Mouse (Mus musculus): ENCODE data around the gene Tmem200b. TPM values are rescaled to one million over a fixed set of nuclear protein-coding genes. Genes with fewer than 3 reads are reported as not detected.

Gene Tmem200b
- polyA plus RNA-seq, 1 experiment from 2014 or later = 1.2 TPM

DNA sequence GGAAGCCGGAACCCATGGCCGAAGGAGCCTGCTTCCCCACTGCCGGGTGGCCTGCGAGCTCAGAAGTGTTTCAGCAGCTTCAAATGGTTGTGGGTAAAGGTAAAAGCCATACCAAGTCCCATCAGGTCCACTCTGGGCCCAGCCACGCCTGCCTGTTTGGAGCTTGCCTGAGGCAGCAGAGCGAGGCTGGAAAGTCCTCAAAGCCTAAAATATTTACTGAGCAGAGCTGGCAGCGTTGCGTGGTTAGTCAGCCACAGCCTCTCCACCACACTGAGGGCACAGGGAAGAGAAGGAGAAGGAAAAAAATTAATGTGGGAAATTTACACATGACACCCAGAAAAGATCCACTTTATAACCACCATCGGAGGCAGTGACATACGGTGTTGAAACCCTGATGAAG lies 8.0 kb upstream of the Tmem200b start:
- Histone ChIP-seq H3K4me3 (replicated peaks) (no peak overlapping the region), H3K4me1 (peaks cover 34% of the 10 kb centered on the region), H3K27ac (no peak overlapping the region), H3K4me2 (no peak overlapping the region), H3K9me3 (no peaks in the 10 kb centered on the region), H3K36me3 (no peaks in the 10 kb centered on the region), H3K9ac (no peak overlapping the region), H3K27me3 (replicated peaks) (peaks cover 39% of the 10 kb centered on the region)
- WGBS = 58% methylated on average over 10 of the region's 10 CpGs
- ATAC-seq (ENCODE audit: insufficient read depth, low FRiP score, low read depth) = no peak

DNA sequence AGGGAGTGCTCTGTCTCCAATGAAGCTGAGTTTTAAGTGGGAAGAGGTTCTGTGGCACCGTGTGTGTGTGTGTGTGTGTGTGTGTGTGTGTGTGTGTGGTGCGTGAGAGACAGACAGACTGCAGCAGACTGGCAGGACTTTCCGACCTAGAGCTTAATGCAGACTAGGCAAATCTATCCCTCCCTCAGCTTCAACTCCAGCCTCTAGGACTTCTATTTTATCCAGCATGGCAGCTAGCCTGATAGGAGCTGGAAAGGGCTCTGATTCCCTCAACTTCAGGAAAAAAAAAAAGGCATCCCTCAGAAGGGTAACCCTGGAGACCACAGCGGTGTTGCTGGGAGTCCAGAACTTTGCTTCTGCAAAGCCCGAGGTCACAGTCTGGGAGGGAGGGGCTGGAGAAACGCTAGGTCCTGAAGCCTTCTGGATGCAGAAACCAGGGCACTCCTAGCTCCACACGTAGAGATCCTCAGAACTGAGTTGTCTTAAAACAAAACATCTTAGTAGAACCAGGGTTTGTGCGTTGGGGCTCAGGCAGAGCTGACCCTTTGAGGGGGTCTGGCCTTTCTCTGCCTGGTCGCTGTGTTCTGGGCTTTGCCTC lies 7.4 kb upstream of the Tmem200b start:
- no peak overlapping the region for H3K27ac ChIP-seq
- no peak overlapping the region for H3K4me3 ChIP-seq (replicated peaks)
- 23% methylated on average over 9 of the region's 9 CpGs for WGBS
- ATAC-seq (ENCODE audit: insufficient read depth, low FRiP score, low read depth) = no peak
- H3K4me2 ChIP-seq = no peak overlapping the region
- H3K9me3 ChIP-seq = no peaks in the 10 kb centered on the region
- peaks cover 41% of the 10 kb centered on the region for H3K4me1 ChIP-seq
- H3K27me3 ChIP-seq (replicated peaks) = peaks cover 39% of the 10 kb centered on the region
- no peak overlapping the region for H3K9ac ChIP-seq
- H3K36me3 ChIP-seq = no peaks in the 10 kb centered on the region

DNA sequence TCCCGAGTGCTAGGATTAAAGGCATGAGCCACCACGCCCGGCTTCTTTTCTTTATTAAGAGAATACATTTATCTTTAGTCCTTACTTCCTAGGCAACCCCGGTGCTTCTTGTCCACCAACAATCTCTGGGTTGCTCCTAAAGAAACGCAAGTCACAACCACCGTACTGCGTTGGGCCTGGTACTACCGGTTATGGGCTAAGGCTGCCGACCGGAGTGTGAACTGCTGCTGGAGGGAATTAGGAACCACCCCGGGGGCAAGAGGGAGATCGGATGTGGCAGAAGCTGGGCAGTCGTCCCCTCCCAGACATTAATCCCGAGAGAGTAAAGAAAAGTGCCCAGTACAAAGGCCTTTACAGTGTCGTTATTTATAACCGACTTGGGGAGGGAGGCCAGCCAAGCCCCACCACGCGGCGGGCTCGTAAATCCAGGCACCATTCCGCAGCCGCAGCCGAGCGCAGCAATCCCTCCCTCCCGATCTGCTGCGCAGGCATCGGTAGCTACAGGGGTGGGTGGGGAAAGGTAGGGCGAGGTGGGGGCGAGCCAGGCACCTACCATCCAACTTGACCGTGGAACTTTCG lies 6.6 kb upstream of the Tmem200b start:
- peak overlapping the region; percentile 55 for H3K4me2 ChIP-seq
- H3K4me1 ChIP-seq = peaks cover 48% of the 10 kb centered on the region
- H3K36me3 ChIP-seq = no peaks in the 10 kb centered on the region
- no peak overlapping the region for H3K27ac ChIP-seq
- H3K27me3 ChIP-seq (replicated peaks) = peaks cover 42% of the 10 kb centered on the region
- H3K4me3 ChIP-seq (replicated peaks) = peak overlapping the region; percentile 23
- no peak for ATAC-seq (ENCODE audit: insufficient read depth, low FRiP score, low read depth)
- H3K9ac ChIP-seq = peak overlapping the region; percentile 9; the same call in 1 of the 2 replicates
- 5% methylated on average over 31 of the region's 31 CpGs for WGBS
- no peaks in the 10 kb centered on the region for H3K9me3 ChIP-seq

DNA sequence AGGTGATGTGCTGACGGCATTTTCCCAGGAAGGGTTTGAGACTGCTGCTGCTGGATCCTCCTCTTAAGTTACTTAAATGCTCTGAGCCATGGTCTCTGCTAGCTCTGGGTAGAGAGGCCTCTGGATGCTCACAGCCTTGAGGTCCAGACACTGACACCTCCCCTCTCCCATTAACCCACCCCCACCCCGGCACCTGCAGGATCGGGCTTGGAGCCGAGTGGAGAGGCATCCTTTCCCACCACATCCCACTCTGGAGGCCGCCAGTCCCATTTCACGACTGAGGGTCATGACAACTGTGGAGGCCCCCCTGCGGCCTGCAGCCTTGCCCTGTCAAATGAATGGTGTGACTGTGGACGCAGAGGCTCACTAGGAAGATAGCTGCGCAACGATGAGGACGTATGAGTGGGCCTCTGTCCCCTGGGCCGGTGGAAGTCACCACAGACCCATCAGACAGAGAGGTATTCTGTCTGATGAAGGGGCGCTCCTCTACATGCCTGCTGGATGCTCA lies 5.7 kb upstream of the Tmem200b start:
- Histone ChIP-seq H3K36me3 (no peaks in the 10 kb centered on the region), H3K4me3 (replicated peaks) (0 out of 2 replicates have a peak overlapping the region, but pooled peaks have one; percentile 23), H3K9me3 (no peaks in the 10 kb centered on the region), H3K4me1 (peaks cover 46% of the 10 kb centered on the region), H3K27ac (no peak overlapping the region), H3K9ac (no peak overlapping the region), H3K4me2 (peak overlapping the region; percentile 55; the same call in 1 of the 2 replicates), H3K27me3 (replicated peaks) (peaks cover 45% of the 10 kb centered on the region)
- 33% methylated on average over 13 of the region's 13 CpGs for WGBS
- no peak for ATAC-seq (ENCODE audit: insufficient read depth, low FRiP score, low read depth)

DNA sequence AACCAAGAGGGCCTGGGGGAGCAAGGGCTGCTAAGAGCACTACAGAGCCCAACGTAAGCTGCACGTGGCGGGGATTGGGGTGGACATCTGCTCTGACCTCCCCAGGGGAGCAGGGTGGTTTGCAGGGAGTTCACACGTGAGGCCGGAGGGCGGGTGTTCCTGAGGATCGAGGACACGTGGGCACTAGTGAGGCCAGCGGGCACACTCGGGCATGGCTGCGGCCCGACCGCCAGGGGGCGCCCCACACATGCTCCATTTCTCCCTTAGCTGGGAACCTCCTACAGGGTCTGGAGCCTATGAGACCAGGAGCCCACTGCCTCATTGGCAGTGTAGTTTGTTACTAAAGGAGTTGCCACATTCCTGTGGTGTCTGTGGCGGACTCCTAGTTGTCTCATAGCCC lies 5.1 kb upstream of the Tmem200b start:
- no peak overlapping the region for H3K9ac ChIP-seq

DNA sequence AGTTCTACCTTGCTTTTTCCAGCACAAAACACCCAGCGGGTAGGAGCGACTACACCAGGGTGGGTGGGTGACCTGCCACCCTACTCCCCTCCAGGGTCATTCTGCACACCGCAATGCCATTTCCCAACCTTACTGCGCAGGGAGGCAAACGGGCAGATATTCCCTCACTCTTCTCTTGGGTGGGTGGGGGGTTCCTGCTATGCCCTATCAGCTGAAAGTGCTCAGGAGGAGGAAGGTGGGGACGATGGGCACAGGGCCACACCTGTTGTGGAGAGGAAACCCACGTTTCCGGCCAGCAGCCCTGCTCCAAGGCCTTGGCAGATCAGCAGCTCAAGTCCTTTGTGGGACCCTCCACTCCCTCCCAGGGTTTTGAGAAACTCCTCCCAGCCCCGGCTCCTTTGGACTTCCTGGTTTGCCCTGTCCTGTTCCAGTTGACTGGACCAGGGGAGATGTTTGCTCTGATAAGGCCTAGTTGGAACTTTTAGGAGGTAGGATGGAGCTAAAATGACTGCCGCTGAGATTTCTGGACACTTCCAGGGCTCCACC lies 4.5 kb upstream of the Tmem200b start:
- no peak for ATAC-seq (ENCODE audit: insufficient read depth, low FRiP score, low read depth)
- Histone ChIP-seq H3K36me3 (no peaks in the 10 kb centered on the region), H3K4me2 (no peak overlapping the region), H3K4me3 (replicated peaks) (no peak overlapping the region), H3K4me1 (peaks cover 57% of the 10 kb centered on the region), H3K9ac (no peak overlapping the region), H3K9me3 (no peaks in the 10 kb centered on the region), H3K27me3 (replicated peaks) (peaks cover 53% of the 10 kb centered on the region), H3K27ac (no peak overlapping the region)
- WGBS = 69% methylated on average over 10 of the region's 10 CpGs

More for the DNA sequence above, 5.1 kb upstream of the Tmem200b start:
- Histone ChIP-seq H3K4me3 (replicated peaks) (no peak overlapping the region), H3K36me3 (no peaks in the 10 kb centered on the region), H3K4me2 (no peak overlapping the region), H3K27me3 (replicated peaks) (peaks cover 47% of the 10 kb centered on the region), H3K9me3 (no peaks in the 10 kb centered on the region), H3K4me1 (peaks cover 51% of the 10 kb centered on the region), H3K27ac (no peak overlapping the region)
- no peak for ATAC-seq (ENCODE audit: insufficient read depth, low FRiP score, low read depth)
- 9% methylated on average over 15 of the region's 15 CpGs for WGBS

DNA sequence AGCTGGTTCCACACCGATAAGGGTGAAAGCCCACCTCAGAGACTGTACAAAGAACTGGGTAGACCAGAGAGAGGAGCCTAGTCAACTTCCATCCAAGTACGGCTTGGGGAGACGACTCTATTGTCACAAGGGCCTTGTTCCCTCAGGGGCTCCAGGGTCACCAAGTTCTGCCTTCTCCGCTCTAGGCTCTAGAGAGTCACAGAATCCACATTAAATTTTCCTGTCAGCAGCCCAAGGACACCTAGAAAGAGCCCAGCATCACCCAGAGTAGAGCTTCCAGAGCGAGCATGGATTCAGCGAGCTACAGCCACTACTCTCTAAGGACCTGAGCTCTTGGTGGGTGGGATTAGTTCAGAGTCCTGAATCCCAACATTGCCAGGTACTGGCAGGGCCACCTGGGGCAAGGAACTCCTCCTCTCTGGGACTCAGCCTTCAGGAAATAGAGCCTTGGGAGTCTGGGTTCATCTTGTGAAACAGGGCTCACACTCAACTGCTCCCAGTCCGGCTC lies 3.5 kb upstream of the Tmem200b start:
- WGBS = 72% methylated on average over 7 of the region's 7 CpGs
- peaks cover 55% of the 10 kb centered on the region for H3K27me3 ChIP-seq (replicated peaks)
- no peak overlapping the region for H3K4me3 ChIP-seq (replicated peaks)
- peaks cover 59% of the 10 kb centered on the region for H3K4me1 ChIP-seq
- no peaks in the 10 kb centered on the region for H3K36me3 ChIP-seq
- H3K27ac ChIP-seq = no peak overlapping the region
- ATAC-seq (ENCODE audit: insufficient read depth, low FRiP score, low read depth) = no peak
- H3K4me2 ChIP-seq = no peak overlapping the region
- no peak overlapping the region for H3K9ac ChIP-seq
- H3K9me3 ChIP-seq = no peaks in the 10 kb centered on the region

DNA sequence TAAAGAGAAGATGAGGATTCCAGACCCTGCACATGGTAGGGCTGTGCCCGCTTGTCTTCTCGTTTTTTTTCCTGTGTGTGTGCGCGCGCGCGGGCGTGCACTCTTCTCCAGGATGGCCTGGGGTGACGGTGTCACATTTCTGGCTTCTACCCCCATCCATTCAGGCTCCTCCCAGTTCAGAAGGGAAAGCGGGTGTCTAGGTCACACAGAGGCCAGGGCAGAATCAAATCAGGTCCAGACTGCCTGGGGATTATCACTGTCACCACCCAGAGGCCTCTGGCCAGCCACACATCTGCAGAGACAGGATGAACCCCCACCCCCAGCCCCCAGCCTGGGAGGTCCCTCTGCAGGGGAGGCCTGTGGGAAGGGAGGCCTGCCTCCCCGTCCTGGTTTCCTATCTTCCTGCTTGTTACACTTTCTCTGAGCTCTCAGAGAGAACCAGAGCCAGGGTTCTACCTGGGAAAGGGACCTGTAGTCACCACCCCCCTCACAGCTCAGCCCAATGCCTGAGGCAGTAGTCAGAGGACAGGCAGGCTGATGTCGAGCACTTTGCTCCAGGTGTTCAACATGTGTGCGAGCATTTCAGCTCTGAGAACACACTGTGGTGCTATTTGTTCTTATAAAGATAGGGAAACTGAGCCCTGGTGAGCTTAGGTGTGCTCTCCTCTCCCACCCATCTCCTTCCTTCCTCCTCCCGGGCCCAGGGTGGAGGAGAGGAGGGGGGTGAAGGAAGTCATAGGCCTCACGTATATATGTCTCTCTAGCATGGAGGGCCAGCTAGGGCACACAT lies 2.7 kb upstream of the Tmem200b start:
- Histone ChIP-seq H3K27me3 (replicated peaks) (peaks cover 49% of the 10 kb centered on the region), H3K4me1 (peaks cover 57% of the 10 kb centered on the region), H3K27ac (peak overlapping the region; percentile 11; the same call in 1 of the 2 replicates), H3K36me3 (no peaks in the 10 kb centered on the region), H3K9ac (no peak overlapping the region), H3K4me2 (0 out of 2 replicates have a peak overlapping the region, but pooled peaks have one; percentile 21), H3K9me3 (no peaks in the 10 kb centered on the region), H3K4me3 (replicated peaks) (no peak overlapping the region)
- peak; percentile 15; the same call in 1 of the 2 replicates for ATAC-seq (ENCODE audit: insufficient read depth, low FRiP score, low read depth)
- WGBS = 19% methylated on average over 15 of the region's 15 CpGs

DNA sequence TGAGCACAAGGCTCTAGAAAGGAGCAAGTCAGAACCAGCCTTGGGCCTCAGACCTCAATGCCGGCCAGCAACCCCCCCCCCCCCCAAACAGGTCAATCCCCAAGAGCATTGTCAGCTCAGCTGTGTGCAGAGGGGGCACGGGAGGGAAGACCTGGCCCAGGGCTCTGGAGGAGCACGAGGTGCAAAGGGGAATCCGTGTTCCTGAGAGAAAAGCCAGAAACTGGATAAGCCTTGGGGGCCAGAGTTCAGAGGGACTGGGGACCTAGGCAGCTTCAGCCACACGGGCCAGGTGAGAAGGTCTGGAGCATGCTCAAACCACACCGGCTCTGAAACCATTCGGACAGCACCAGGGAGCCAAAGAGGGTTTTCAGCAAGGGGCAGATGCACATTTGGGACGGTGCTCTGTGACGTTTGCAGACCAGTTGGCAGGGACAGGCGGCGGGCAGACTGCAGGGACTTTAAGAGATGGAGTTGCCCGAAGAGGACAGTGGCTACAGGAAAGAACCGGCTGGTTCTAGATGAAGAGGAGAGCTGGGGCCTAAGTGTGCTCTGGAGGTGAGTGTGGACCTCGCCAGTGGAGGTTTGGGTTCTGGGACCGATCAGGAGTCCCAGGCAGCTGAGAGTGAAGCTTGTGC lies 1.9 kb upstream of the Tmem200b start:
- Histone ChIP-seq H3K9ac (no peak overlapping the region), H3K27ac (peak overlapping the region; percentile 2; the same call in 1 of the 2 replicates), H3K36me3 (no peaks in the 10 kb centered on the region), H3K4me2 (peak overlapping the region; percentile 93), H3K9me3 (no peaks in the 10 kb centered on the region), H3K4me1 (peaks cover 56% of the 10 kb centered on the region), H3K4me3 (replicated peaks) (peak overlapping the region; percentile 61), H3K27me3 (replicated peaks) (peaks cover 49% of the 10 kb centered on the region)
- 37% methylated on average over 15 of the region's 15 CpGs for WGBS
- no peak for ATAC-seq (ENCODE audit: insufficient read depth, low FRiP score, low read depth)

DNA sequence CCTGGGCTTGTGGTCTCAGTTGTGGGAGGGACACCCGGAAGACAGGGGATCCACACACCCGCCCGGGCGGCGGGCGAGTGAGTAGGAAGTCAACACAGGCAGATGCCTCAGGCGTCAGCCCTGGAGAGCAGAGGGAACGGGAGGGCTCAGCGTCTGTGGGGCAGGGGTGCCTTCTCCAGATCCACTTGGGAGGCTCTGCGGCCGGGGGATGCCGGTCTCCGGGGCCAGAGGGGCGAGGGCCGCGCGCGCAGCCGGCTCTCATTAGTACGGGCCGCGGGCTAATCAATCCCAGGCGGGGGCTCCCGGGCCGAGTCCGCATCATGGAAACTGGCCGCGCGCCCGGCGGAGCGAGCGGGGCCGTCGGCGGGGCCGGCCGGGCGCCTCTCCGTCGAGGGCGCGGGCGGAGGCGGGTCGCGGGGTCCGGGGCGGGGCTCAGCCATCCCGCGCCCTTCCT lies 1.4 kb upstream of the Tmem200b start:
- Histone ChIP-seq H3K4me2 (peak overlapping the region; percentile 93), H3K27ac (peak overlapping the region; percentile 2; the same call in 1 of the 2 replicates), H3K27me3 (replicated peaks) (peaks cover 45% of the 10 kb centered on the region), H3K9me3 (no peaks in the 10 kb centered on the region), H3K9ac (peak overlapping the region; percentile 32), H3K4me1 (peaks cover 54% of the 10 kb centered on the region), H3K4me3 (replicated peaks) (peak overlapping the region; percentile 61), H3K36me3 (no peaks in the 10 kb centered on the region)
- WGBS = 4% methylated on average over 49 of the region's 51 CpGs
- ATAC-seq (ENCODE audit: insufficient read depth, low FRiP score, low read depth) = peak; percentile 20; the same call in 1 of the 2 replicates
